Comparison of ENCODE assay signal across 8 mouse cellular contexts in genomic region chr13:111680679-111681078, GRCm38 (mm10). TPM values are rescaled to one million over a fixed set of nuclear protein-coding genes. Genes with fewer than 3 reads are reported as not detected.
DNase-seq lines count a peak whose midpoint lies in the region; ATAC-seq lines count a peak whose summit lies in the region.

Mier3 (plus strand) TSS chr13:111680979.

- 91% methylated on average over 4 of the region's 4 CpGs for WGBS in kidney, embryonic 14.5 days
- WGBS in heart, embryonic 10.5 days: 79% methylated on average over 4 of the region's 4 CpGs
- 92% methylated on average over 4 of the region's 4 CpGs for WGBS in neural tube, embryonic 15.5 days

- no peak for DNase-seq in kidney, postnatal 4 days
- no peak for DNase-seq in adrenal gland, postnatal 25 days
- DNase-seq in heart, embryonic 10.5 days (ENCODE audit: low spot score): no peak
- no peak for DNase-seq in left cerebral cortex, postnatal 10 days (ENCODE audit: extremely low spot score in 1 of 2, low spot score in 2 of 2)
- DNase-seq in right cerebral cortex, postnatal 36 days (ENCODE audit: low spot score in 2 of 2): no peak
- DNase-seq in spleen, postnatal 14 days (ENCODE audit: low spot score in 2 of 2): no peak

- H3K36me3 ChIP-seq in kidney, embryonic 14.5 days (ENCODE audit: control insufficient read depth, insufficient read depth, low read length): no peaks in the 10 kb centered on the region
- no peaks in the 10 kb centered on the region for H3K36me3 ChIP-seq in heart, embryonic 10.5 days
- H3K36me3 ChIP-seq in neural tube, embryonic 15.5 days: no peaks in the 10 kb centered on the region

- H3K9me3 ChIP-seq in kidney, embryonic 14.5 days (ENCODE audit: control insufficient read depth, low read length): no peaks in the 10 kb centered on the region
- no peaks in the 10 kb centered on the region for H3K9me3 ChIP-seq in heart, embryonic 10.5 days
- H3K9me3 ChIP-seq in neural tube, embryonic 15.5 days (replicated peaks): no peaks in the 10 kb centered on the region

- H3K9ac ChIP-seq in kidney, embryonic 14.5 days (ENCODE audit: low read depth, low read length): no peak within 1 kb of the TSS
- no peak within 1 kb of the TSS for H3K9ac ChIP-seq in neural tube, embryonic 15.5 days (replicated peaks)

- H3K4me3 ChIP-seq in kidney, embryonic 14.5 days (ENCODE audit: low read length): no peak within 1 kb of the TSS
- H3K4me3 ChIP-seq in heart, embryonic 10.5 days: no peak within 1 kb of the TSS
- no peak within 1 kb of the TSS for H3K4me3 ChIP-seq in neural tube, embryonic 15.5 days (replicated peaks)

- H3K27ac ChIP-seq in kidney, embryonic 14.5 days (ENCODE audit: low read depth, low read length): no peak within 1 kb of the TSS
- H3K27ac ChIP-seq in heart, embryonic 10.5 days: no peak within 1 kb of the TSS
- no peak within 1 kb of the TSS for H3K27ac ChIP-seq in neural tube, embryonic 15.5 days (replicated peaks)

- H3K27me3 ChIP-seq in kidney, embryonic 14.5 days (ENCODE audit: control insufficient read depth, insufficient read depth, low read length): no peaks in the 10 kb centered on the region
- H3K27me3 ChIP-seq in heart, embryonic 10.5 days (ENCODE audit: insufficient read depth, poor library complexity, severe bottlenecking): peaks cover 6% of the 10 kb centered on the region; the same call in 1 of the 2 replicates
- no peaks in the 10 kb centered on the region for H3K27me3 ChIP-seq in neural tube, embryonic 15.5 days (replicated peaks)

- 0 out of 2 replicates have a peak, but pooled peaks cover 5% of the 10 kb centered on the region for H3K4me1 ChIP-seq in kidney, embryonic 14.5 days (ENCODE audit: control insufficient read depth, insufficient read depth, low read length)
- H3K4me1 ChIP-seq in heart, embryonic 10.5 days: no peaks in the 10 kb centered on the region
- H3K4me1 ChIP-seq in neural tube, embryonic 15.5 days: peaks cover 6% of the 10 kb centered on the region; the same call in 1 of the 2 replicates

- no peak for ATAC-seq in kidney, embryonic 14.5 days (ENCODE audit: low FRiP score, low TSS enrichment)
- no peak for ATAC-seq in neural tube, embryonic 15.5 days (ENCODE audit: low FRiP score)

- no peak within 1 kb of the TSS for H3K4me2 ChIP-seq in kidney, embryonic 14.5 days (replicated peaks; ENCODE audit: low read depth, low read length)
- H3K4me2 ChIP-seq in neural tube, embryonic 15.5 days: no peak within 1 kb of the TSS

- intact Hi-C loops in left cerebral cortex, postnatal 10 days (cut with DNase I): no loop called here

RNA-seq across cellular contexts. Expression of gene Mier3, which starts in this region (rescaled TPM):
- polyA plus RNA-seq in kidney, embryonic 14.5 days (2014; fragmentation: Nextera tagmentation; extraction: Ambion mirVana): 26.0 and 28.7 TPM in 2 replicates
- 38.7 and 41.3 TPM in 2 replicates for total RNA-seq in adrenal gland, postnatal 25 days (2021)
- 14.4 and 15.5 TPM in 2 replicates for polyA plus RNA-seq in heart, embryonic 10.5 days (2016; fragmentation: Nextera tagmentation; extraction: Ambion mirVana)
- 10 to 100 TPM; 30.1 to 30.8 TPM for total RNA-seq in left cerebral cortex, postnatal 10 days (2021)
- 15.6 and 16.0 TPM in 2 replicates for polyA plus RNA-seq in neural tube, embryonic 15.5 days (2015; fragmentation: Nextera tagmentation; extraction: Ambion mirVana)
